Mouse (Mus musculus) urinary bladder, postnatal 4 days (tissue): ENCODE data around the gene Trim3.
A peak's percentile ranks its signal among the peaks of the same experiment; 100 is the strongest.

Source experiments
- DNase-seq, 2 experiments: peaks; one replicate each; pipeline ENCODE4 v3.0.0; 2021 to 2022; ENCODE audit warnings: low spot score in 2 of 2

Gene Trim3

DNA sequence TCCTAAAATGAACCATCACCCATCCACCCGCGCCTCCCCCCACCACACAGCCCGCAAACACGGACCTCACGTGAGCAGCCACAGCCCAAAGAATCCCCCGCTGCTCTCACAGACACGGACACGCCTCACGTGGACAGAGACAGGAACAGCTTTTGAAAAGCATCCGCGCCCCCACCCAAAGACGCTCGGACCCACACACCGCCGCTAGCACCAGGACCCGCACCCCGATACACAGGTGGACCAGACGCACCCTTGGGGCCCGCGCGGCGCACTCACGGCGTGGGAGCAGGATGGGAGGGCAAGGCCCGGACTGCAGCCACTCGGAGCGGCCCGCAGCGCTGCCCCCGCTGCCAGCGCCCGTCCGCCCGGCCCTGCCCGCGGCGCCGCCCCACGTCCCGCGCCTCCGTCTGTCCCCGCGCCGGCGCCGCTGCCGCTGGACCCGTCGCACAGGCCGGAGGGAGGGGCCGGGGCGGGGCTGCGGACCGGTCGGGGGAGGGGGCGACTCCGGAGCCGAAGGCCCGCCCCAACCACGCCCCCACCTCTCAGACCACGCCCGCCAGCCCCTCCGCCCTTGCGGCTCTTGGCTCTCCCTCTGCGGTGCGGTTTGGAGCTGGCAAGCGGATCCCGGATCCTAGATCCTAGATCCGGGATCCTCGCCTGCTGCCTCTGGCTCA, at the start of gene Trim3:
Gene Trim3 (minus strand): TSS at position 445 of the 674 bp plus-strand sequence.
- peak; percentile 89 to 94 for DNase-seq

DNA sequence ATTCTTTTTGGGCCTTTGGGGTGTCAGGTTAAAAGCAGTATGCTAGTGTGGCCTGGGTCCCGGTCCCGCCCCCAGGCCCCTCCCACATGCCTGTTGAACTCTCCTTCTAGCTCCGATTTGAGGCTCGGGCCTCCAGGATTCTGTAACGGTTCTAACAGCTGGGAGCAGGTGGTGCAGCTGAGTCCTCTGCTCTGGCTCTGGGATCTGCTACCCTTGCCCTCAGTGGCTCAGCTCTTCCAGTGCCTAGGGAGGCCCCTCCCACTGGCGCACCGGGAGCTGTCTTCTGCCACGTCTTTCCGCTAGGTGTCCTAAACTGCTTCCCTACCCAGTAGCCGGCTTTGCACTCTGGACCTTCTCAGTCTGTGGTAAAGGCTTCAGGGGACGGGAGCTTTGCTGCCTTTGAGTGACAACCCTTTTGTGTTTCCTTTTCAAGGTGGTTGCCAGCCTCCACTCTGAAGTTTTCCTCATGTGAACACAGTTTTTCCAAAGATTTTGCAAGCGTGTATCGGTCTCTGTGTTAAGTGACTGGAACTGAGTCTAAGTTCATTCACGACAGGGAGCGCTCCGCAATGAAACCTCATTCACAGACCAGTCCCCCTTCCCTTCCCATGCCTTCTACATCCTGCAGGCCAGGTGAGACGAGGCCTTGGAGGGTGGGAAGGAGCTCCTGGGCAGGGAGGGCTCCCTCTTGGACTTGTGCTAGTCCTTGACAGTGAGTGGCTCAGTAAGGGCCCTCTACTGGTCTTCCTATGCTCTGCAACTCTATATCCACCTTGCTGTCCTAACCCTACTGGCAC, 17.5 kb upstream of the Trim3 start, which contains the start of gene Dnhd1:
Gene Dnhd1 (plus strand): TSS at position 189 of the 797 bp plus-strand sequence.
- peak; percentile 72 to 74 for DNase-seq

DNA sequence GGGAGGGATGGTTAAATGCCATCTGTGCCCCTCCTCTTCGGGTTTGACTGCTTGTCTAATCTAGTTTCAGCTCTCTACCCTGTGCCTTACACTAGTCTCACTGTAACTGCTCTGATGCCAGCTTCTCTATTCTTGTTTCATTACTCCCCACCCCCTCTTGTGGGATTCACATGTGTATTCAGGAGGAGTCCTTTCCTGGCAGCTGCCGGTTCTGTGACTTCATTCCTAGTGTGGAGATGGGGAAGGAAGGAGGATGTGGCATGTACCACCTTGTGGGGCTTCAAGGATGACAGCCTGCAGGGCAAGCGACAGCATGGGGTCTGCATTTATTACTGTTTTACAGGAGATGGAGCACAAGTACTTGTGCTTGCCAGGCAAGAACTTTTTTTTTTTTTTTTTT, 8.6 kb upstream of the Trim3 start:
- DNase-seq: no peak

DNA sequence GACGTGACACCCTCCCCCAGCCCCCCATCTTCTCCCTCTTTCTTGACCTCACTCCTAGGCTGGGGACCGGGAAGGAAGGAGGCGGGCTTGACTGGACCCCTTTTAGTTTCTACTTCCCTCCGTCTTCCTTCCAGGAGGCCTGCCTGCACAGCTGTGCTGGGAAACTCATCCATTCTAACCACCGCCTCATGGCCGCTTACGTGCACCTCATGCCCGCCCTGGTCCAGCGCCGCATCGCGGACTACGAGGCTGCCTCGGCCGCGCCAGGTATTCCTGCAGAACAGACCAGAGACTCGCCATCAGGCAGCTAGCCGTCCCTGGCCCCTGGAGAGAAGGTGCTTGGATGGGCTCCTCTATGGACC, 7.5 kb upstream of the Trim3 start:
- DNase-seq: no peak

DNA sequence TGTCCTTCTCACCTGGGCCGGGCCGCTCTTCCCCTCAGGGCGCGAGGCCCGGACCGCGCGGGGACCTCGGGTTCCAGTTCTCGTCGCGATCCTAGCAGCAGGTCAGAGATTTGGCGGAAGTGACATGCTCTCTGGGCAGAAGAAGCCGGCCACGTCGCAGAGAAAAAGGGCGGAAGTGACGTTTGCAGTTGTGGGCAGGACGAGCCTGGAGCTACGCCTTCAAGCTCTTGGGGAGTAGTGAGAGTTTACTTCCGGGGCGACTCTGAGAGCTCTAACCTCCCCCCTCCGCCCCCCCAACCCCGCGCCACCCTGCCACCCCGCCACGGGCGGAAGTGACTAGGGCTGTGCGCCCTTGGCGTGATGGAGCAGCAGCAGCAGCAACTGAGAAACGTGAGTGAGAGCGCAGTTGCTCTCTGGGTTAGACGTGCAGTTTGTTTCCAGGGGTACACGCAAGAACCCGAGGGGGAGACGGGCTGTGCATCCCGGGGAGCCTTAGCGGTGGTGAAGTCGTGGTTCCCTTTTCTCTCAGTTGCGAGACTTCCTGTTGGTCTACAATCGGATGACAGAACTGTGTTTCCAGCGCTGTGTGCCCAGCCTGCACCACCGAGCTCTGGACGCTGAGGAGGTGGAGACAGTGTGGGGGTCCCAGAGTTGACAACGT, 7.0 kb upstream of the Trim3 start, which contains the start of the genes Arfip2 and Gm45799:
Gene Arfip2 (minus strand): TSS at position 184 of the 661 bp plus-strand sequence.
Gene Gm45799 (plus strand): TSS at position 320 of the 661 bp plus-strand sequence.
- DNase-seq: peak; percentile 95 to 97

DNA sequence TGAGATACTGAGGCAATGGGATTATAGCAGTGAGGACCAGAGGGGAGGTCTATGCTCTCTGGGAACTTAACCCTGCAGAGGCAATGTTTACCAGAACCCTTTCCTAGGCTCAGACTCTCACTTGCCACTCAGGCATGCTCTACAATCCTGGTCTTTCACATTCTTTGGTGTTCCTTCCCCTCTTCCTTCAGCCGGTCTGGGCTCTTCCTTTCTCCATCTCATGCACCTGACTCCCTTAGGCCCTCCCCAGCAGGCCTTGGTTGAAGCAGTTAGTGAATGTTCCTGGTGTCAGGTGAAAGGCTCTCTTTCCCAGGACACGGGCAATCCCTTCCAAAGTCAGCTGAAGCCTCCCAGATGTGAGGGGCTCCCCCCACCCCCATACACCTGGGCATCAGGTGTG, 6.4 kb upstream of the Trim3 start, which contains the start of gene Timm10b:
Gene Timm10b (plus strand): TSS at position 301 of the 400 bp plus-strand sequence.
- no peak for DNase-seq

DNA sequence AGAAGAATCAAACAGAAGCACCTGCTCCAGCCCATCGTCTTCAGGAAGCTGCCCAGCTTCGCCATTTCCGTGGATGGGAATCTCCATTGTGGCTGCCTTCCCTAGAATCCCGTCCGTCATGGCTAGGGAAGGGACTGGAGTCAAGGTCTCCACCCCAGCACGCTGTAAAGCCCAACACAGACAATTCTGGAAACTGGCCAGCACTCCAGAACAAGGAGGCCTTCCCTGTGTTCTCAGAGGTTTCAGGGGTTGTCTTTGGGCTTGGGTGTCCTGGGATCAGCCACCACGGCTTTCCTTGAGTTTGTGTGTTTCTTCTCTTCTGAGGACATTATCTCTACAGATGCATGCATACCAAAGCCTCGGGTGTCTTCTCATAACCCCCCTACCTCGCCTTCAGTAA, 5.9 kb upstream of the Trim3 start:
- DNase-seq: no peak

DNA sequence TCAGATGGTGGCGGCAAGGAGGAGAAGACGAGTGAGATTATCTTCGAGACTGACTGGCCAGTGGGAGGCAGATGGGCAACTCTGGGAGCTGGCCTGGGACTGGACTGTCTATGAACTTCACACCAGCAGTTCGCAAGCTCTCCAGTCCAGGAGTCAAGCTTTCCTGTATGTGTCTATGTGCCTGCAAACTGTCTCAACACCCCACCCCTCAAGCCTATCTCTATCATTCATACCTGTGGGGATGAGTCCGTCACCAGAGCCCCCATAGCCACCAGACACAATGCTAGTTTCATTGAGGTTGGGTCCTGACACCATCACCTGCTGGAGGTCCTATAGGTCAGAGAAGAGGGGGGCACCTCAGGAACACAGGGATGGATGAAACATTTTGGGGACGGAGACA, 5.4 kb upstream of the Trim3 start:
- DNase-seq: no peak

DNA sequence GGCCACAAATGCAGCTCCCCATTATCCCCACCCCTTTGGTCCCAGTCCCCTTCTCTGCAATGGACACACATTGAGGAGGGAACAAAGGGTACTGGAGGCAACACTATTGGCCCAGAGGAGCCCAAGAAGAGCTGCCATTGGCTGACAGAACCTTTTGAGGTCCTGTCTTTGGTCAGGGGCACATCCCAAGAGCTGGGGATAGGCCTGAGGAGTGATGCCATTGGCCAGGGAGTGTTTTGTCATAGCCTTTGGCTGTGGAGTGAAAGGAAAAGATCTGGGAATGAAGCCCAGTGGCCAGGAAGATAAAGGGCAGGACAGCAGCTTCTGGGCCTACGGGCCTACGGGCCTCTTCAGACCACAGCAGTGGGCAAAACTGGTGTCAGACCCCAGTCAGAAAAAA, 2.4 kb upstream of the Trim3 start:
- no peak for DNase-seq

DNA sequence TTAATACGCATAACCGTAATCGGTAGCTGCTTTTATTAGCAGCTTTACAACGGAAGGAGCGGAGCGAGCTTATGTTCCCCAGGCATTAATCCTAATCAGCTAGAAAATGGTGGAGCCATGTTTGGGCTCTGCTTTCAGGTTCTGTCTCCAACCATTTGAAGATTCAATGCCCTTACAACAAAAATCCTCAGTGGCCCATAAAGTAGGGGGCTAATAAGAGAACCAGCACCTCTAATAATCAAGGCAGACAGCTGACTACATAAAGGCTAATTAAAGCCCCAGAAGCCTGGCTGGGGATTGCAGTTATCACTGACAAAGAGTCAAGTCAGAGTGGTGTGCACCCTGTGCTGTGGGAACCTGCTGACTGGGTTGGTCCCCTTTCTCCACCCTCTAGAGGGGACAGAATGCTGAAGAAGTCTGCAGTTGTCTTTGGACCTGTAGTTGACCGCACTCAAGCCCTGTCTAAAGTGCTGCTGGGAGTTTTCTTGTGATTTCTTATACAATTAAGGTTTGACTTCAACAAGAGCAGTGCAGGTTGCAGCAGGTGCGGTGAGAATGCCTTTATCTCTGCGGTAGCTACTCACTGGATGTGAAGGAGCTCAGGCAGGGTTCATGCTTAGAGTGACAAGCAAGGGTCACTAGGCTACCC, 1.0 kb upstream of the Trim3 start:
- no peak for DNase-seq

DNA sequence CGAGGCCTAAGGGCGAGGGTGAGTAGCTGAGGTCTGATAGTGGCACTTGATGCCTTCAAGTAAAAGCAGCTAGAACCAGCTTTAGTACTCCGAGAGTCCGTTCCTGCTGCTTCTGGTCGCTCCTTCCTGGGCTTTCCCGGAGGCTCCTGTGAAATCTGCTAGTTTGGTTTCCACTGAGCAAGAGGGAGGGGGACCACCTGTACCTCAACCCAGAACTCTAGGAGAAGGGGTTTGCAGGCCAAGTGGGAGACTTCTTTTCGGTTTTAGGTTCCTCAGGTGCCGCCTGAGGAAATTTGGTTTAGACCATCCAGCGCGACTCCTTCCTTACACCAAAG, 397 bp upstream of the Trim3 start:
- DNase-seq: no peak

DNA sequence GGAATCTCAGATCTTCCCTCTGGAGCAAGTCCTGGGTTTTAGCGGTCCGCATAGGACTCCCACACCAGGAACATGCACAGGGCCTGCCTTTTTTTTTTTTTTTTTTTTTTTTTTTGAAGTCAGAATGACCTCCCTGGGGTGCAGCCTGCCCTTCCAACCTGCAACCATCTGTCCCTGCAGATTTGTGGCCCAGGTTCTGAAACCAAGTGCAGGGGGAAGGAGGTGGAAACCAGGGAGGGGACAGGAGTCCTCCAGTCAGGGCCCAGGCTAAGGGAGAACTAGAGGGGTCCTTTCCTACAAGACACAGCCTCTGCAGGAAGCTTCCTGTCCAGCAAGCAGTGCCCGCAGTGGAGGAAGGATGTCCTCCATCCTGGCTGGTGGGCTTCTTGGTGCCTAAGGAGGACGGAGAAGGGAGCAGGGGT, 809 bp downstream of the Trim3 start:
- no peak for DNase-seq

DNA sequence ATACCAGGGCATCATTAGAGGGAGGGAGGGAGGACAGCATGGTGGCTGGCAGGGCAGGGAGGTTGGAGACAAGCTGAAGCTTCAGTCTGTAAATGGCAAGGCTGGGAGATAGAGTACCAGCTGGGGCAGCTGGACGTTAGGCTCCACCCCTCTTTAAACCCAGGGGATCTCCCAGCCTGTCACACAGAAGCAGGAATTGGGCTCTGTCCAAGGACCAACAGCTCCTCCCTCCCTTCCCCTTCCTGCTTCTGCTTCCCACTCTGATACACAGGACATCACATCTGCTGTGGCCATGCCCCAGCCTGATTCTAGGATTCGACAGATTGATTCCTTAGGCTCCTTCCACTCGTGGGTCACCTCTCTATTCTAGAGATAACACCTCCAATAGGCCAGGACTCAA, 4.7 kb downstream of the Trim3 start:
- no peak for DNase-seq

DNA sequence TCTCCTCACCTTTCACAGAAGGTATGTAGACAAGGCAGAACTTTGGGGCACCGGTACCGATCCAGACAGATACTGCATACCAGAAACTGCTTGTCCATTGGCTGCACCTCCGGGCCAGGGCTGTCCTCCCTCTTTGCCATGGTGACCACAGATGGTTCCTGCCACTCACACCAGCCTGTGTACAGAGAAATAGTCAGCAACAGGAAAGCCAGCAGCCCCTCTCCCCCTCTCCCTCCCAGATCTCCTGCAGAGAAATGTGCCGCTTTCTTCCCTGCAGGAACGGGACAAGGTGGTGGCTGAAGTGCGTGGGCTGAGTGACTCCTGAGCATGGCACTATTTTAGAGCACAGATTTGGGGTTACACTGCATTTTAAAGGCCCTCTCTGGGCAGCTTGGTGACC, 8.0 kb downstream of the Trim3 start:
- no peak for DNase-seq

DNA sequence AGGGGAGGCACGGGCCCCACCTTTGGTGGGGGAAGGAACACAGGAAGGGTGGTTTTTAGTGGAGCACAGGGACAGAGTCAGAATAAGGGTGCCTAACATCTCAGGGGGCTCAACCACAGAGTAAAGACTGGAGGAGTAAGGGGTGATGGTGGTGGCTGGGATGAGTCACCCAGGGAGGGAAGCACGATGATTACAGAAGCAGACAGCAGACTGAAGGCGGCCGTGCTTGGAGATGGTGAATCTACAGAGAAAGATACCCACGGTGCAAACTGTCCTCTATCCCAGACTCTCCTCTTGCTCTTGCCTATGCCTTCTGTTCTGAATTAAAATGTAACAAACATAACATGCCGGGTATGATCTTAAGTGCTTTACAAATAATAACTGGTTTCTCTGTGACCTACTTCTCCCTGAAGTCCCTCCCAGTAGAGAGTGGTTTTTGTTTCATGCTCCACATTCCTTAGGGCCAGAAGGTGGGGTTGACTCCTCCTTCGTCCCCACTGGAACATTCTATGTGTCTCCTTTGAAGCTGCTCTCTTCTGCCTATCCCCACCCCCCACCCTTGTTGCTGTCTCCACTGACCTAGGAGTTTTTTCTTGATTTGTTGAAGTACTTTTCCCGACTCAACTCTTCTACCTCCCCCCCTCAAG, 11.6 kb downstream of the Trim3 start:
- no peak for DNase-seq

DNA sequence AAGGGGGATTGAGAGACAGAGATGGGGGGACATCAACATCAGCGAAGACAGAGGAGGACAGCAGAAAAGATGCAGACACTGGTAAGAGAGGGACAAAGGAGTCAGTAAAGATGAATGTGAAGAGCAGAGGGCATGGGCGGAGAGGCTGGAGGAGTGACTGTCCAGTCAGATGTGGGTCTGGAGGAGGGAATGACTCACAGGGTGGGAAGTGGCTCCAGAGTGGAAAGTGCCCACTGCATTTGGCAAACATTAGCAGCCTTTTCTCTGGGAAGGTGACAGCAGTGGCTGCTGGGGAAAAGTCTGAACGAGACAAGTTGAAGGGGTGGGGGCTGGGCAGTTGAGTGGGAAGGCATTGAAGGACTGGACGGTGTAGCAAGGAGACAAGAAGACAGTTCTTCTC, 12.3 kb downstream of the Trim3 start:
- DNase-seq: no peak

DNA sequence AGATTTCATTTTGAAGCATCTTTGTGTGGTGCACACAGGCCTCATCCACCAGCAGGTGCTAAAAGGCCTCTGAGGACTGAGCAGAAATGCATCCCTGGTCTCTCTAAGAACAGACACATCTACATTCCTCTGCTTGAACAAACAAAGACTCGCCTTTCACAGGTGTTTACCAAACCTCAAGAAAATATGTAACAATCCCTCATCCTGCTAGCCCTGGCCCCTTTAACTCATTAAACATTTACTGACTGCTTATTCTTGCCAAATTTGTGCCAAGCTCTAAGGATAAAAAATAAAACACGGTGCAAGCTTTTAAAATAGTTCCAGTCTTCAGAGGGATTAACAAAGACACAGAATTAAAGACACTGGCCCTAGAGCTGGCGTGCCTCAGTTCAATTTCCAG, 13.7 kb downstream of the Trim3 start:
- no peak for DNase-seq

DNA sequence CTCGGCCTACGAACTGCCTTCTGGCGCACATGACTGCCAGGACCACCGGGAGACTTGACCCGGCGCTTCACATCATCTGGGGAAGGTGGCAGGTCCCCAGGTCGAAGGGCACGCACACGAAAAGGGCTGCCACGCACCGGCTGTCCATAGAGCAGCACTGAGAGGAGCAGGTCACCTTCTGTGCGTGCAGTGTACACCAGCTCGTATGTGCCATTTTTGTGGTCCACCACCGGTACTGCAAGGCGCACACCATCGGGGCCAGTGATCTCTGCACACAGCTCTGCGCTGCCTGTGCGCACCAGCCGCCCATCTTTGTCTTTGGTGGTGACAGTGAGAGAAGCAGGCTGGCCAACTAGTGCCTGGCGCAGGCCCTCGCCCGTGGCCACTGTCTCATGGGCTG, 15.6 kb downstream of the Trim3 start:
- DNase-seq: no peak

DNA sequence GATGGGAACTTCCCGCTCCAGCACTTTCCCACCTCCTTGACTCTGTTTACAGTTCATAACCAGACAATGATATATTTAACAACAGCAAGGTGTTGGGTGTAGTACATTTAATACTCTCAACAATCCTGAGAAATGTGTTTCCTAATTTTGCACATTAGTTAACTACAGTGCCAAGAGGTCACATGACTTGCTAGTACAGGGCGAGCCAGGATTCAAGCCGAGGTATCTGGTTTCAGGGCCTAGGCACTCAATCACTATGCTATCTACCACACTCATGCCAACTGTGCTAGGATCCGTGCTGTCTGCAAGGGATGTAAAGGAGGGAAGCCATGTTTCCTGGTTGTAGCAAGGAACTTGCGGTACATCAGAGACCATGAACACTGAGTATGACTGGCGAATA, 16.8 kb downstream of the Trim3 start:
- DNase-seq: no peak

DNA sequence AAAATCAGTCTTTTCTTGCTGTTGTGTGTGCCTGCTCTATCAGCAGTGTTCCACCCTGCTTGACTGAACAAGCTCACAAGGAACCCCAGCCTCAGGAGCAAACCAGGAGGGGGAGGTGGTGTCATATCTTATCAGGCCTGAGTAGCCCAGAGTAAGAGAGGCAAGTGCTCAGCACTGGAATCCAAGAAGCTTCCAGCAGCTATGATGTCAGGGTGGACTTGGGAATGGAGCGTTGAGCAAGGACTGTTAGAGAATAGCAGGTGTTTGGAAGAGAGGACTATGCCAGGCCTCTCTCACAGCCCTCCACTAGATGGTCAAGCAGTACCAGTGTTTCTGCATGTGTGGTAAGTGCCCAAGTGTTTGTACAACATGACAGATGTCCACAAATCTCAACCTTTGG, 17.7 kb downstream of the Trim3 start:
- no peak for DNase-seq

DNA sequence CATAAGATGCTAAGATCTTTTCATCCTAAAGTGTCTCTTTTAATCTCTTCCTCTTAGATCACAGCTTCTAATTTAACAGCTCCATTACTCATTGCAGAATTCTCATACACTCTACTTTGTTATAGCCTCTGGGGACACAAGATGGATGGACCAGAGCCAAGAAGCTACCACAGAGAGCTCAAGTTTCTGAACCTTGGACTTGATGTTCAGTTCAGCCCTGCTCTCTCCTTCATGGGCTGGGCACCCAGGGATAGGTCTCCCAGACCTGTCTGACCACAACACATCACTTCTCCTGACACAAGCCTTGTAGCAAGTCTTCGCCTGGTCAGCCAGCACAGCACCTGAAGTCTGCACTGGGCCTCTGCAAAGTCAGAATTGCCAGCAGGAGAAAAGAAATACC, 19.0 kb downstream of the Trim3 start:
- no peak for DNase-seq

DNA sequence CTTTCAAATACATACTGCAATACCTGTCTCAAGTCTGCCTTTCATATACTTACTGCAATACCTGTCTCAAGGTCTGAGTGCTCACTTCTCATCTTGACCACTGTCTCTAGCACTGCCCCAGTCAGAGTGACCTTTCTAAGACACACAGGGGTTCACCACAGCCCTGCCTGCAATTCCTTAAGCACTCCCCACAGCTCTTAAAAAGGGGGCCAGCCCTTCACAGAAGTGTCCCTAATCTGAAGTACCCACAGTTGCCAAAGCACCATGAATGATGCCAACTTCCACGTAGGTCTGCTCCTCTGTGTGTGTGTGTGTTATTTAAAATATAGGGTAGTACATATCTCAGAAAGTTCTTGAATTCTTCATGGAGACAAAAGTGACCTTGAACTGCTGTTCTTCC, 21.6 kb downstream of the Trim3 start:
- no peak for DNase-seq
